Mouse (Mus musculus): ENCODE results near the gene Tmem160.

The Tmem160 gene

DNA sequence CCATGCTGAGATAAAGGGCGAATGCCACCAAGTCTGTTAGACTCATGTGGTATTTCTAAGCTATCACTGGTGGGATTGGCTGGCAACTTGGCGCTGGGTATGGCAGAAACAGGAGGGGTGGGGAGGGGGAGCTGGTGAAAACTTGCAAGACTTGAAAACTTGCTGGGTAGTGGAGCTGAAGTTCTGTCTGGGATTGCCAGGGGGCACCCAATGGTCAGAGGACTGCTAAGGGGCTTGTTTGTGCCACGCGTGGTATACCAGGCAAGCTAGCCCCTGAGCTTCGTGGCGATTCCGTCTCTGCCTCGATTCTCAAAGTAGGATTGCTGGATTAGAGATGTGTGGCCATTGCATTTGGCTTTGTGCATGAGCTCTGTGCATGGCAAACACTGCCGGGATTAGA lies 37.4 kb downstream of the Tmem160 start:
- DNase-seq (ENCODE audit: low read depth, low spot score) = no peak

DNA sequence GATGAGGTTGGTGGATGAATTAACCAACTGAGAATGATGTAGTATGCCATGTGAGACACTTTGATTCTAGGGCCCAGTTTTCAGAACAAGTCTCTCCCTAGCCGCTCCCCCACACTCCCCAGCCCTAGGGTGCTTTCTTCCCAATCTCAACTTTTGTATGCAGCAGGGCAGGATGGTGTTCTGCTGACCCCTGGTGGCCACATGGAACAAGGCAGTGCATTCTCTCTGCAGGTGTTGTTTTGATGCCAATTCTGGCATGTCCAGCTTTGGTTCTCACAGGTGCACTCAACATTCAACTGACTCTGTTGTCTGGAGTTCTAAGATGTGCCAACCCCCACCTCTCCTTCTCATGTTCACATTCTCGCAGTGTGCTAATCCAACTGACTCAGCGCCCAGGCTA lies 39.2 kb downstream of the Tmem160 start:
- DNase-seq (ENCODE audit: low read depth, low spot score) = peak; percentile 25

DNA sequence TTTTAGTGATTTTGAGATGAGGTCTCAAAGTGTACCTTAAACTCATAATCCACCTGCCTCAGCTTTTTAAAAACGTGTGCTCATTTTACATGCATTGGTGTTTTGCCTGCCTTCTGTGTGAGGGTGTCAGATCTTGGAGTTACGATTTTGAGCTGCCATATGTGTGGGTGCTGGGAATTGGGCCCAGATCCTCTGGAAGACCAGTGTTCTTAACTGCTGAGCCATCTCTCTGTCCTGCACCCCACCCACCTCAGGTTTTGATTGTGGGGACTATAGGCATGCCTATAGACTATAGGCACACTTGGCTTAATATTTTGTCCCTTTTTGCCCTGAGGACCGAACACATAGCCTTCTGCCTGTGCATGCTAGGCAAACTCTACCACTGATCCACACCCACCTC lies 39.6 kb downstream of the Tmem160 start:
- no peak for DNase-seq (ENCODE audit: low read depth, low spot score)

DNA sequence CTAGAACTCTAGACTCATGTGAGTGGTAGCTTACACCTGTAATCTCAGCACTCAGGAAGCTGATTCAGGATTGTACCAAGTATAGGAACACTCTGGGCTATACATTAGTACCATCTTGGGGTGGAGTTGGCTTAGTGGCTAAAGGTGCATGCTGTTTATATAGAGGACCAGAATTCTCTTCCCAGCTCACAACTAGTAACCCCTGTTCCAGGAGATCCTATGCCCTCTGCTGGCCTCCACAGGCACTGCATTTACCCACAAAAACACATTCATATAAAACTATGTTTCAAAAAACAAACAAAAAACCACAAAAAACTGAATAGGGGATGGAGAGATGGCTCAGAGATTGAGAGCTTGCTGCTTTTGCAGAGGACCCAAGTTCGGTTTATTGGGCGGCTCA lies 40.8 kb downstream of the Tmem160 start:
- DNase-seq (ENCODE audit: low read depth, low spot score) = no peak

DNA sequence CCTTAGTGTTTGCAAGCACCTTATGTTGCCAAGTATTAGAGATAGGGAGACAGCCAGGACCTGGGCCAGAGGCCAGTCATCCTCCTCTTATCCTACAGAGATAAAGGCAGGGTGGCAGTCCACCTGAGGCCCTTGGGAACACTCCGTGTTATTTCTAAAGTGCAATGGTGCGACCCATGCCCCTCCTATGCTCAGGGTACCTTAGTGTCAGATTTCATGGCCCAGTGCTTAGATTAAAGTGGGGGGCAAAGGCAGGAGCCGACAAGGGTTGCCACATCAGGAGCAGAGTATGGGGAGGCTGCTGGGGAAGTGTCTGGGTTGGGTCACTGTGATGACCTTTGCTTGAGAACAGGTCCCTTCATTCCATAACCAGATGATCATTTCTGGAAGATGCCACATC lies 43.7 kb downstream of the Tmem160 start:
- no peak for DNase-seq (ENCODE audit: low read depth, low spot score)

DNA sequence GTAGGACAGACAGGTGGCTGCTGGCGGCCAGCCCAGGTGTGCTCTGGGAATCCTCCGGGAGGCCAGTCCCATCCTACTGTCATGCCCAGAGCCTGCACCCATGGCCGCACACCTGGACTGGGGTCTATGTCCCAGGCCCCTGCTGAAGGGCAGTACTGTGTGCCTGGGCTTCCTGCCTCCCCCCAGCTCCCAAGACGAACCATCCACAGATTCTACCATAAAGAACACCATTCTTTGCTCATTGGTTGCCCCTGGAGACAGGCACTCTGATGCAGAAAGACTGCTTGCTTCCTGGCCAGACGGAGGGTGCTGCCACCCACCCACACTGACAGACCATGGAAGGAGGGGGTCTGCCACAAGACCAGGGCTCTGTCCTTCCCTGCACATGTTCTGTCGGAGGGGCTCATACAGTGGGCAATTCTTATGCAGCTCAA lies 47.1 kb downstream of the Tmem160 start:
- no peak for DNase-seq (ENCODE audit: low read depth, low spot score)

DNA sequence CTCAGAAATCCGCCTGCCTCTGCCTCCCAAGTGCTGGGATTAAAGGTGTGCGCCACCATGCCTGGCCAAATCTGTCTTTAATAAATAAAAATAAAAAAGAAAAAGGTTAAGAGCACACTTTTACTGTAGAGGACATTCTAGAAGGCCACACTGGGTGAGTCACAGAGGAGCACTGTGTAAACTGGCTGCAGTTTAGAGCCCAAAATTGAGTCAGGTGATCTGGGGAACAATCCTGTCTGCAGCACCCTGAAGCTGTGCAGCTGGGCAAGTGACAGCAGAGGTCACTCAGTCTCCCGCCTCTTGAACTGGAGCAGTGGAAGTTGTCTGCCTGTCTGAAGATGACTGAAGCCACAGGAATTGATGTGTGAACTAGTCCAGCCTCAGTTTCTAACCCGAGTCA lies 49.0 kb downstream of the Tmem160 start:
- DNase-seq (ENCODE audit: low read depth, low spot score) = no peak

DNA sequence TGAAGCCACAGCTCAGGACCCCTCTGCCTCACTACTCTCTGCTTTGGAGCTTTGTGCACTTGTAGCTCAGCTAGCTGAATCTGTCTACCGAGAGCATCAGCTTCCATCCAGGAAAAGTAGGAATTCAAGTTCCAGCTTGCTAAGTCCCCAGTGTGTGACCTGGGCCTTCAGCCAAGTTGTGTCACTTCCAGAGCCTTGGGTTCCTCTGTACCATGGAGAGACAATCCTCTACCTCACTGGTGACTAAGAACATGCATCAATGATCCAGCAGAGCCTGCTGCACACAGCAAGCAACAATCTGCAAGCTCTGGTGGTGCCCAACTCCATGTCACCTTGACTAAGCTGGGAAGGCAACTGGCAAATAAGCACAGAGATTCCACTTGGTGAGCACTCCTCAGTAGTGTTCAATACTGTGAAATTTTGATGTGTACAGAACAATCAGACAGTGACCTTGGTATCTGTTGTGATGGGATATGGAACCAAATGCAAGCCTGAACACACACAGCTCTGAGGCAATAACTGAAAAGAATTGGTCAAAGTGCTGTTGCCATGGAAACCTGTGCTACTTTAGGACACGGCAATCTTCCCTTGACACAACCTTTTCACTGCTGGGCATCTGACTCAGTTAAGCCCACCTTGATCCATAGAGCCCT lies 52.1 kb downstream of the Tmem160 start:
- no peak for DNase-seq (ENCODE audit: low read depth, low spot score)
